Mouse (Mus musculus) liver, adult 2 months (tissue): ENCODE measurements around the gene Myo5c.

Experiments used
- CTCF ChIP-seq: fragments of 200-500 bp; IDR thresholded peaks from 2 replicates; pipeline ENCODE4 v1.5.1; 2011; ENCODE audit warnings: low read depth, low read length, control low read depth
- POLR2A ChIP-seq: fragments of 200-500 bp; IDR thresholded peaks from 2 replicates; pipeline ENCODE4 v1.6.1; 2011; ENCODE audit warnings: low read length, control low read depth; ENCODE audit not compliant: insufficient read depth; ENCODE audit errors: extremely low read depth

- TF ChIP-seq CTCF (no peak), POLR2A (no peak)
These were observed 34.5 kb upstream of the Myo5c start for GRCm38 (mm10) chr9:75197297-75197696.
